Mouse (Mus musculus) limb, embryonic 14.5 days (tissue): ENCODE data around the gene Me3. TPM values are rescaled to one million over a fixed set of nuclear protein-coding genes. Genes with fewer than 3 reads are reported as not detected.
A peak's percentile ranks its signal among the peaks of the same experiment; 100 is the strongest.

Experiments used
- ATAC-seq: fragments of 200-750 bp; cut with Nextera tagmentation; 2 replicates; pipeline ENCODE4 v1.8.0; 2017; ENCODE audit warnings: low read depth, moderate number of reproducible peaks, moderate TSS enrichment; ENCODE audit not compliant: low FRiP score
- DNase-seq: peaks from one replicate; pipeline ENCODE4 v3.0.0-alpha.2; 2015; ENCODE audit warnings: low spot score
- H3K27ac ChIP-seq: fragments of 300-500 bp; sonication (generic); replicated peaks from 2 replicates; pipeline ENCODE4 v1.5.1; 2014; ENCODE audit warnings: low read depth, mild to moderate bottlenecking, low read length, moderate library complexity, mixed read lengths
- H3K27me3 ChIP-seq: fragments of 300-500 bp; sonication (generic); 2 replicates; pipeline ENCODE4 v1.6.1; 2014; ENCODE audit warnings: low read length, mixed read lengths; ENCODE audit not compliant: control insufficient read depth, insufficient read depth
- H3K36me3 ChIP-seq: fragments of 300-500 bp; sonication (generic); 2 replicates; pipeline ENCODE4 v1.6.1; 2014; ENCODE audit warnings: mild to moderate bottlenecking, low read length, moderate library complexity, mixed read lengths; ENCODE audit not compliant: control insufficient read depth, insufficient read depth
- H3K4me1 ChIP-seq: fragments of 300-500 bp; sonication (generic); 2 replicates; pipeline ENCODE4 v1.6.1; 2014; ENCODE audit warnings: antibody characterized with exemption, low read length, mixed read lengths; ENCODE audit not compliant: control insufficient read depth, insufficient read depth
- H3K4me2 ChIP-seq: fragments of 300-500 bp; sonication (generic); replicated peaks from 2 replicates; pipeline ENCODE4 v1.6.1; 2014; ENCODE audit warnings: low read depth, mild to moderate bottlenecking, low read length, moderate library complexity; ENCODE audit not compliant: severe bottlenecking
- H3K4me3 ChIP-seq: fragments of 300-500 bp; sonication (generic); replicated peaks from 2 replicates; pipeline ENCODE4 v1.5.1; 2014; ENCODE audit warnings: low read length
- H3K9ac ChIP-seq: fragments of 300-500 bp; sonication (generic); 2 replicates; pipeline ENCODE4 v1.6.1; 2014; ENCODE audit warnings: mild to moderate bottlenecking, low read depth, low read length, moderate library complexity; ENCODE audit not compliant: severe bottlenecking
- H3K9me3 ChIP-seq: fragments of 300-500 bp; sonication (generic); 2 replicates; pipeline ENCODE4 v1.6.1; 2016; ENCODE audit warnings: low read length; ENCODE audit not compliant: control insufficient read depth
- POLR2A ChIP-seq: fragments of 200-500 bp; IDR thresholded peaks from 2 replicates; pipeline ENCODE4 v1.8.0; 2012; ENCODE audit warnings: inconsistent platforms, mild to moderate bottlenecking, moderate library complexity, borderline replicate concordance; ENCODE audit not compliant: insufficient read depth, insufficient read length; ENCODE audit errors: extremely low read depth
- WGBS: fragments of 180-500 bp; shearing (Covaris S2); extraction: QIAGEN DNeasy Blood & Tissue Kit; methylation state at CpG from one replicate; pipeline ENCODE4 v1.1.7; 2014; 5-methylcytosine and 5-hydroxymethylcytosine counted together
- polyA plus RNA-seq, 2 experiments: library from polyadenylated mRNA; depleted of rRNA in 1 of 2; stranded (reverse) in 1 of 2; unstranded in 1 of 2; fragments of >200 nt; fragmentation: Nextera tagmentation in 1 of 2; extraction: Ambion mirVana in 1 of 2; gene quantifications; 2 replicates each; pipeline versions ENCODE4 v1.2.1 to v1.2.3; 2012 to 2014

Gene Me3
- polyA plus RNA-seq, 2 experiments = 1.3 to 2.1 TPM

DNA sequence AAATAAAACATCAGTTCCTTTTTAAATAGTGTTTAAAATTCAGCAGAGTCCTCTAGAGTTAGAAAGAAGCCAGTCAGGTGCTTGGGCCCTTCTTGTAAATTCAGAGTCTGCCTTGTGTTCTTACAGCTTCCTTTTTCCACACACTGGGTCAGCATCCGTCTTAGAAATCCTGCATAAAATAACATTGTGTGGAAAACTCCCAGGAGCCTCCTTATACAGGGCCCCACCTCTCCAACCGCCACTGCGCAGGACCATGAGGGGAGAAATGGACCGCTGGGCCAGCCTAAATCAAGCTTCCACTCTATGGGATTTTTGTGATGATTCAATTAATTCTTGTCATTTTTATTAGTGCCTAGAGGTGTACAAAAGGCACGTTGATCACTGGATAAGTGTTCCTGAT lies 259.2 kb downstream of the Me3 start:
- Histone ChIP-seq H3K27ac (no peak overlapping the region), H3K27me3 (no peaks in the 10 kb centered on the region), H3K4me2 (peak overlapping the region; percentile 13), H3K4me3 (no peak overlapping the region), H3K4me1 (peaks cover 3% of the 10 kb centered on the region; the same call in 1 of the 2 replicates), H3K9ac (no peak overlapping the region), H3K36me3 (no peaks in the 10 kb centered on the region), H3K9me3 (no peaks in the 10 kb centered on the region)
- 39% methylated on average over 5 of the region's 5 CpGs for WGBS
- peak; percentile 37 for DNase-seq
- TF ChIP-seq POLR2A = no peak
- peak; percentile 63 for ATAC-seq

DNA sequence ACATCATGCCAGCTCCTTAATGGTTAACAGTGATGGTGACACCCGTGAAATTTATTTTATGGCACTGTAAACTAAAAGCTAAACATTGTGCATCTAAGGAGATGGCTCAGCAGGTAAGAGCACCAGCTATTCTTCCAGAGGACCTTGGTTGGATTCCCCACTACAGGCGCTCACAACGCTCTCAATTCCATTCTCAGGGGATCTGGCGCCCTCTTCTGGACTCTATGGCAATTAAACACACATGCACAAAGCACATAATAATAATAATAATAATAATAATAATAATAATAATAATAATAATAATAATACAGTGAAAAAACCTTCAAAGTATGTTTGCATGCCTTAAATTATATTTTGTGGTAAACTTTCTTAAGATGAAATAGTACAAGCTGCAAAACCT lies 259.7 kb downstream of the Me3 start:
- Histone ChIP-seq H3K36me3 (no peaks in the 10 kb centered on the region), H3K4me1 (peaks cover 3% of the 10 kb centered on the region; the same call in 1 of the 2 replicates), H3K9me3 (no peaks in the 10 kb centered on the region), H3K9ac (no peak overlapping the region), H3K4me3 (no peak overlapping the region), H3K27me3 (no peaks in the 10 kb centered on the region), H3K27ac (no peak overlapping the region), H3K4me2 (peak overlapping the region; percentile 13)
- DNase-seq (no peak), ATAC-seq (no peak)
- no peak for TF ChIP-seq POLR2A
- WGBS = 22% methylated on average over 4 of the region's 4 CpGs

DNA sequence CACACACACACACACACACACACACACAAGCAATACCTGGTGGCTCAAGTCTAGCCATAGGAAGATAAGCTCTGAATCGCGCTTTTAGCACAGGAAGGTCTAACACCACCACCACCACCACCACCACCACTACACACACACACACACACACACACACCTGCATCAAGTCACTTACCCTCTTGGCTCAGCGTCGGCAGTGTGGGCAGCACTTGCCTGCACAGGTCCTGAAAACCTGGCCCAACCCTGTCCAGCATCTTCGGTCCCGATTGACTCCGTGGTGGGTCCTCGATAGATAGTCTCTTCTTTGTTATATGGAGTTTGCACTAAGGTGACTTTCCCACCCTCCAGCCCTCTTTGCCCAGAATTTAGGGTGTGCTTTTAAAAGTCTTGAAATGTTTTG lies 270.8 kb downstream of the Me3 start:
- Histone ChIP-seq H3K27ac (no peak overlapping the region), H3K9ac (no peak overlapping the region), H3K4me2 (peak overlapping the region; percentile 25; the same call in 1 of the 2 replicates), H3K27me3 (no peaks in the 10 kb centered on the region), H3K4me1 (peaks cover 4% of the 10 kb centered on the region), H3K4me3 (no peak overlapping the region), H3K36me3 (no peaks in the 10 kb centered on the region), H3K9me3 (no peaks in the 10 kb centered on the region)
- DNase-seq (no peak), ATAC-seq (no peak)
- WGBS = 78% methylated on average over 8 of the region's 8 CpGs
- TF ChIP-seq POLR2A = no peak

- no peak within 1 kb of the TSS for H3K9ac ChIP-seq
- peak within 1 kb of the TSS; percentile 25; the same call in 1 of the 2 replicates for H3K4me2 ChIP-seq
- ATAC-seq (peak; percentile 69), DNase-seq (peak; percentile 23)
- H3K9me3 ChIP-seq = no peaks in the 10 kb centered on the region
- no peak within 1 kb of the TSS for H3K27ac ChIP-seq
- 37% methylated on average over 22 of the region's 22 CpGs for WGBS
- TF ChIP-seq POLR2A = no peak
- peaks cover 6% of the 10 kb centered on the region for H3K4me1 ChIP-seq
- no peak within 1 kb of the TSS for H3K4me3 ChIP-seq
- H3K27me3 ChIP-seq = no peaks in the 10 kb centered on the region
- no peaks in the 10 kb centered on the region for H3K36me3 ChIP-seq
Measured at GRCm38 (mm10) chr7:89903442-89904343, 271.5 kb downstream of the Me3 start, which contains the start of gene Ccdc81. TSS of gene Ccdc81 (minus strand) at chr7:89903629.

Other genes starting within 250 kb of the Me3 start
- gene Tmem135, start 228.2 kb upstream of the Me3 start, polyA plus RNA-seq (2012; rRNA removed) = 12.4 and 18.8 TPM in 2 replicates
- 18.6 and 21.7 TPM in 2 replicates for gene Tmem135, start 228.2 kb upstream of the Me3 start, polyA plus RNA-seq (2014; fragmentation: Nextera tagmentation; extraction: Ambion mirVana)
- 23.4 and 23.6 TPM in 2 replicates for gene Fzd4, start 228.0 kb upstream of the Me3 start, polyA plus RNA-seq (2012; rRNA removed)
- gene Fzd4, start 228.0 kb upstream of the Me3 start, polyA plus RNA-seq (2014; fragmentation: Nextera tagmentation; extraction: Ambion mirVana) = 20.2 and 22.6 TPM in 2 replicates
- 76.0 and 85.9 TPM in 2 replicates for gene Prss23, start 105.2 kb upstream of the Me3 start, polyA plus RNA-seq (2012; rRNA removed)
- gene Prss23, start 105.2 kb upstream of the Me3 start, polyA plus RNA-seq (2014; fragmentation: Nextera tagmentation; extraction: Ambion mirVana) = 60.6 and 66.3 TPM in 2 replicates